Mouse (Mus musculus) erythroblast, adult 5-6 weeks (primary cell): Measurements from ENCODE around the gene Swi5. TPM values are rescaled to one million over a fixed set of nuclear protein-coding genes. Genes with fewer than 3 reads are reported as not detected.
"Not testable (repeated sequence)": the region's sequence is repeated elsewhere in the genome, so short reads cannot be mapped to it uniquely, and the experiment has no call there.

ENCODE experiments used
- ATAC-seq: replicated peaks from 2 replicates; pipeline ENCODE4 v1.8.0; 2016; ENCODE audit warnings: moderate number of reproducible peaks, mild to moderate bottlenecking, moderate TSS enrichment, inconsistent platforms; ENCODE audit not compliant: poor library complexity, low FRiP score, severe bottlenecking
- total RNA-seq, 2 experiments: library from RNA; stranded (forward) in 1 of 2; stranded (reverse) in 1 of 2; fragments of 150-400 nt in 1 of 2; fragments of 200-764, 138-1000 nt in 1 of 2; gene quantifications; 2 replicates each; pipeline versions ENCODE4 v1.2.3 to v1.2.4; 2015 to 2017; ENCODE audit warnings: low replicate concordance in 2 of 2

Swi5 gene
- total RNA-seq, 2 experiments from 2014 or later, result 30.4 to 89.4 TPM

GRCm38 (mm10) chr2:32312318-32312964 is 24.6 kb upstream of the Swi5 start:
- ATAC-seq, result peak; percentile 51

GRCm38 (mm10) chr2:32311443-32312317 is 23.8 kb upstream of the Swi5 start:
- ATAC-seq, result no peak

GRCm38 (mm10) chr2:32310096-32310845 is 22.4 kb upstream of the Swi5 start:
- ATAC-seq, result no peak

GRCm38 (mm10) chr2:32308870-32309568 is 21.1 kb upstream of the Swi5 start:
- no peak for ATAC-seq

GRCm38 (mm10) chr2:32307941-32308760 is 20.3 kb upstream of the Swi5 start:
- peak; percentile 42 for ATAC-seq

- no peak for ATAC-seq
These were observed 19.4 kb upstream of the Swi5 start for GRCm38 (mm10) chr2:32307247-32307798.

- no peak for ATAC-seq
These were observed 18.3 kb upstream of the Swi5 start for GRCm38 (mm10) chr2:32306176-32306575.

- no peak for ATAC-seq
These were observed 17.8 kb upstream of the Swi5 start for GRCm38 (mm10) chr2:32305668-32306067.

- no peak for ATAC-seq
These were observed 16.4 kb upstream of the Swi5 start for GRCm38 (mm10) chr2:32304145-32304832.

GRCm38 (mm10) chr2:32302952-32303351 is 15.1 kb upstream of the Swi5 start:
- no peak for ATAC-seq

GRCm38 (mm10) chr2:32299469-32299868 is 11.6 kb upstream of the Swi5 start:
- no peak for ATAC-seq

- ATAC-seq, result not testable (repeated sequence)
These were observed 8.0 kb upstream of the Swi5 start for GRCm38 (mm10) chr2:32295842-32296241.

GRCm38 (mm10) chr2:32295285-32295684 is 7.4 kb upstream of the Swi5 start:
- ATAC-seq, result no peak

GRCm38 (mm10) chr2:32294348-32294747 is 6.5 kb upstream of the Swi5 start:
- ATAC-seq, result no peak

GRCm38 (mm10) chr2:32289578-32289977 is 1.7 kb upstream of the Swi5 start:
- peak; percentile 57 for ATAC-seq

GRCm38 (mm10) chr2:32288371-32288931 is 576 bp upstream of the Swi5 start:
- peak; percentile 46 for ATAC-seq

- no peak; the same call in 1 of the 2 replicates for ATAC-seq
These were observed 488 bp downstream of the Swi5 start, which contains the start of gene Golga2 for GRCm38 (mm10) chr2:32287334-32287840. TSS of gene Golga2 (plus strand) at chr2:32287384.

- ATAC-seq, result no peak
These were observed 3.9 kb downstream of the Swi5 start for GRCm38 (mm10) chr2:32283986-32284385.
